Mouse (Mus musculus): ENCODE results near the gene Cactin.

The Cactin gene

GRCm38 (mm10) chr10:81356352-81356990 is 35.6 kb downstream of the Cactin start:
- no peak for TF ChIP-seq GATA4 (IDR thresholded peaks at IDR 0.05; ENCODE audit: insufficient replicate concordance, low read length)

- TF ChIP-seq GATA4 (IDR thresholded peaks at IDR 0.05; ENCODE audit: insufficient replicate concordance, low read length) = no peak
These were observed 36.3 kb downstream of the Cactin start, which contains the start of gene Mfsd12 for GRCm38 (mm10) chr10:81356991-81357844. Gene Mfsd12, plus strand, starts transcription at chr10:81357491.

- no peak for TF ChIP-seq GATA4 (IDR thresholded peaks at IDR 0.05; ENCODE audit: insufficient replicate concordance, low read length)
These were observed 37.3 kb downstream of the Cactin start for GRCm38 (mm10) chr10:81358209-81358608.

DNA sequence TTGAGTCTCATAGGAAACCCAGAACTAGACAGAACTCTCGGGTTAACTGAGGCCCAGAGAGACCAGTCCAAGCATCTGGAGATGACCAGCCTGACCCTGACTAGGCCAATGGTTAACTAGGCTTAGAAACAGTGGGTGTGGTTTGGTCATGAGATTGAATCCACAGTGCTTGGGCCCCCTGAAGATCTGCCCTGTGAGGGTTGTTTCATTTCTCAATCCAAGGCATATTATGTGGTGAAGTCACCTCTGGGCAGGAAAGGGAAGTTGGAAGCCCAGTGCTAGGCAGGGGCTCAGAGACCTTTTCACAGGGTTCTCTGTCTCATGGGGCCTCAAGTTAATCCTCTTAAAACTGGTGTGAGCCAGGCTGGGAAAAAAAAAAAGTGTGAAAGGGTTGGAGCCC is 37.9 kb downstream of the Cactin start:
- no peak for TF ChIP-seq GATA4 (IDR thresholded peaks at IDR 0.05; ENCODE audit: insufficient replicate concordance, low read length)

DNA sequence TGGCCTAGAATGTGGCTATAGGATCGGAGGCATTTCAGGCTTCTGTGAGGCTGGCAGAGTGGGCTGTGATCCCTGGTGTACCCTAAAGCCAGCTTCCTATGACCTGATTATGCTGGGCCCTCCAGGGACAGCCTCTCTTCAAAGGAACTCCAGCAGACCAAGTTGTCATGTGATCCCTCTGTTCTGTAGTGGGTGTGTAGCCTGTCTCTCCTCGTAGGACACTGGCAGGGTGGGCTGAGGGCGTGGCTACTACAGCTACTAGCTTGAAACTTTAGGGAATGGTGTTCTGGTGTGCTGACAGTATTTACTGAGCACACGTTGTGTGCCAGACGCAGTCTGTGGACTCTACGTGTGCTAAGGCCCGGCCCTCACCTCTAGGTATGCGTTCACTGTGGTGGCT is 39.8 kb downstream of the Cactin start:
- no peak for TF ChIP-seq GATA4 (IDR thresholded peaks at IDR 0.05; ENCODE audit: insufficient replicate concordance, low read length)

DNA sequence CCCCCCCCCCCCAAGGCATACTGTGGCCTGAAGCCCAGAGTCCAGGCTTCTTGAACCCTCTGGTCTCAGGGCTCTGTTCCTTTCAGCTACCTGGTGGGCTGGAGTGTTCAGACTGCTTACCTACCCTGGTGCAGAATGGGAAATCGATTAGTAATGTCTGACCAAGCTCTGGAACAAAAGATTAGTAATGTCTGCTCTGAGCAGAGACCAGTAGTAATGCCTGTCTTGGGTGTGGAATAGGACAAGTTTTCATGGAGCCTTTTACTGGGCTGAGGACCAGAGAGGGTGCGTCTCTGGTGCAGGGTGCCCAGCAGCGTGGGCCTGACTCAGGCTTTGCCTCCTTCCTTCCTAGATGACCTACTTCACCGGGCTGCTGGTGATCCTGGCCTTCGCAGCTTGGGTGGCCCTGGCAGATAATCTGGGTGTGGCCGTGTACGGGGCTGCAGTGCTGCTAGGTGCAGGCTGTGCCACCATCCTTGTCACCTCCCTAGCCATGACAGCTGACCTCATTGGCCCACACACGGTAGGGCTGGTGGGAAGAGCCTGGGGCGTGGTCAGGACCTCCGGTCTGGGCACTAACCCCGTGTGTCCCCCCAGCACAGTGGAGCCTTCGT is 41.5 kb downstream of the Cactin start:
- TF ChIP-seq GATA4 (IDR thresholded peaks at IDR 0.05; ENCODE audit: insufficient replicate concordance, low read length) = no peak

- TF ChIP-seq GATA4 (IDR thresholded peaks at IDR 0.05; ENCODE audit: insufficient replicate concordance, low read length) = no peak
These were observed 42.8 kb downstream of the Cactin start for GRCm38 (mm10) chr10:81363436-81364346.

GRCm38 (mm10) chr10:81364666-81365065 is 43.8 kb downstream of the Cactin start:
- TF ChIP-seq GATA4 (IDR thresholded peaks at IDR 0.05; ENCODE audit: insufficient replicate concordance, low read length) = no peak

GRCm38 (mm10) chr10:81365073-81365472 is 44.2 kb downstream of the Cactin start:
- no peak for TF ChIP-seq GATA4 (IDR thresholded peaks at IDR 0.05; ENCODE audit: insufficient replicate concordance, low read length)

- TF ChIP-seq GATA4 (IDR thresholded peaks at IDR 0.05; ENCODE audit: insufficient replicate concordance, low read length) = no peak
These were observed 45.0 kb downstream of the Cactin start, which contains the start of gene 4930404N11Rik for GRCm38 (mm10) chr10:81365672-81366476. Gene 4930404N11Rik, minus strand, starts transcription at chr10:81365816.

DNA sequence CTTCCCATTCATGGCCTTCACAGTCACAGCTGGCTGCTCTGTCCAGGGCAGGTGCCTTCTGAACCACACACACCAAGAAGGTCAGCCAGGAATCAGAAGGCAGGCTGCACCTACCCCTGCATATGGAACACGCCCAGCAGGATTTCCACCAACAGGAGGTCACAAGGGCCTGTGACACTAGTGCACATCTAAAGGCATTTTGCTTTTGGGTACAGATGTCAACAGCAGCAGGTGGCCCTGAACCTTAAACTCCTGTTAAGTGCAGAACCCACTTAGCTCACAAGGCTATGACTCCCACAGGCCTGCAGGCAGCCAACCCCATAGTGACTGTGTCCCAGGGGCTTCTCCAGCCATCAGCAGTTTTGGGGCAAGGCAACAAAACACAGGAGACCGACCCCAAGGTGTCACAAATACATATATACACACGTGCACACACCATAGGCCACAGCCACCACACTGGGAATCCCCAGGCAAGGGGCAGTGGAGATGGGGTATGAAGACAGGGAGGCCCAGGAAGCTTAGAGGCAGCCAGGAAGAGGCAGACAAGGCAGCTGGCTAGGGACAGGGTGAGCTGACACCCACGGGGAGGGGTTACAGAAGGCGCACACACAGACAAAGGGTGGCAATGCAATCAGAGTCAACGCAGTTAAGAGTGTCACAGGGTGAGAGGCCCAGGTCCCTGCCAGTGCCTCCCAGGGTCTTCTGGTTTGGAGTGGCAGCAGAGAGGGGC is 45.7 kb downstream of the Cactin start:
- TF ChIP-seq GATA4 (IDR thresholded peaks at IDR 0.05; ENCODE audit: insufficient replicate concordance, low read length) = no peak

- no peak for TF ChIP-seq GATA4 (IDR thresholded peaks at IDR 0.05; ENCODE audit: insufficient replicate concordance, low read length)
These were observed 46.2 kb downstream of the Cactin start for GRCm38 (mm10) chr10:81367207-81367495.

DNA sequence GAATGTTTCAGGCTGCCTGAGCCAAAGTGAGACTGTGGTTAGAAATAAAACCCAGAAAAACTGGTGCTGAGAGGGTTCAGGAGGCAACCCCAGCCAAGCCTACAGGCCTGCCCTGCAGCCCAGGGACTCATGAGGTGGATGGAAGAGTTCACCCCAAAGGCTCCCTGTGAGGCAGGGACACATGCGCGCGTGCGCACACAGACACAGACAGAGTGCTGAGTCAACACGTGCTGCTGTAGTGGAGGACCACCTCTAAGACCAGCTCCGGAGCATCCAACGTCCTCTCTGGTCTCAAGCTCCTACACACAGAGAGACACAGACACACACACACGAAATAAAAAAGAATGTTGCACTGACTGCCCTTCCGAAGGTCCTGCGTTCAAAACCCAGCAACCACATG is 54.4 kb downstream of the Cactin start:
- no peak for TF ChIP-seq GATA4 (IDR thresholded peaks at IDR 0.05; ENCODE audit: insufficient replicate concordance, low read length)

Measured in liver, adult (tissue).